15 mouse cellular contexts compared by ENCODE assay signal in the genomic region with DNA sequence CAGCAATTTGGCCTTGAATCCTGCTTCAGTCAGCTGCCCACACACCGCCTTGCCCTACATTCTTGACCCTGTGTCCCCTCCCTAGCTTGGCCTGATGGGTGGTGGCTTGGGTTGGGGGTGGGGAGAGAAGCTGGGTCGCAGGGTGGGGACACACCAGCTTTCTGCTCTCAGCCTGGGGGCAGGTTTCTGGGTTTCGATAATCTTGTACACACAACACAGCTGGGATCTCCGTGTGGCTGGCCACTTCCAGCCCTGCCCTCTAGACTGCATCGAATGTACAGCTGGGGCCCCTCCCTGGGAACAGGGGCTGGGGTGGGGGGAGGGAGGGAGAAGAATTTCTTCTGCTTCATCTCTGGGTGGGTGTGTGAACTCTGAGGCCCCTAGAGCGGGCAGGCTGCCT. TPM values are rescaled to one million over a fixed set of nuclear protein-coding genes. Genes with fewer than 3 reads are reported as not detected.
A peak's percentile ranks its signal among the peaks of the same experiment; 100 is the strongest.
DNase-seq lines count a peak whose midpoint lies in the region; ATAC-seq lines count a peak whose summit lies in the region.
"Had no signal": no experiment of that assay in that cellular context is flagged by ENCODE, and none has a peak within 500 bp of the region (broad histone marks: within the 10 kb centered on the region; RNA-seq: fewer than 3 reads in every experiment).

No protein-coding gene starts in this region.

- H3K9ac ChIP-seq in heart, embryonic 11.5 days (ENCODE audit: low read depth, low read length): no peak overlapping the region
- H3K9ac ChIP-seq in lung, embryonic 16.5 days (ENCODE audit: low read length): 0 out of 2 replicates have a peak overlapping the region, but pooled peaks have one; percentile 18
- H3K9ac ChIP-seq: embryonic facial prominence, embryonic 12.5 days; liver, embryonic 14.5 days; neural tube, embryonic 12.5 days had no signal

- no peak for DNase-seq in heart, postnatal 36 days
- no peak for DNase-seq in lung, postnatal 36 days
- no peak for DNase-seq in limb, embryonic 10.5 days (ENCODE audit: low spot score)
- DNase-seq in layer of hippocampus, adult 9-11 months: no peak
- no peak for DNase-seq in frontal cortex, adult 2 months (ENCODE audit: extremely low spot score in 1 of 2, low spot score in 1 of 2)
- no peak for DNase-seq in right cerebral cortex, postnatal 14 days
- DNase-seq: cerebellum, adult 9-11 months; kidney, postnatal 14 days had no signal

- H3K27ac ChIP-seq in heart, embryonic 11.5 days (ENCODE audit: low read depth, low read length): 0 out of 2 replicates have a peak overlapping the region, but pooled peaks have one; percentile 15
- peak overlapping the region; percentile 45; the same call in 1 of the 2 replicates for H3K27ac ChIP-seq in lung, embryonic 16.5 days (ENCODE audit: low read length)
- H3K27ac ChIP-seq in limb, embryonic 10.5 days: peak overlapping the region; percentile 53
- H3K27ac ChIP-seq: embryonic facial prominence, embryonic 12.5 days; left cerebral cortex, adult 2 months; liver, embryonic 14.5 days; neural tube, embryonic 12.5 days had no signal

- 32% methylated on average over 6 of the region's 6 CpGs for WGBS in heart, embryonic 11.5 days (ENCODE audit: insufficient replicate concordance)
- 18% methylated on average over 6 of the region's 6 CpGs for WGBS in lung, embryonic 16.5 days
- WGBS in limb, embryonic 10.5 days: 61% methylated on average over 6 of the region's 6 CpGs

- peaks cover 1% of the 10 kb centered on the region for H3K27me3 ChIP-seq in heart, embryonic 11.5 days (ENCODE audit: control insufficient read depth, insufficient read depth, low read length)
- peaks cover under 1% of the 10 kb centered on the region; the same call in 1 of the 2 replicates for H3K27me3 ChIP-seq in lung, embryonic 16.5 days (ENCODE audit: control insufficient read depth, insufficient read depth, low read depth, low read length)
- H3K27me3 ChIP-seq in limb, embryonic 10.5 days (ENCODE audit: low read depth, poor library complexity, severe bottlenecking): peaks cover 9% of the 10 kb centered on the region

- H3K36me3 ChIP-seq in heart, embryonic 11.5 days (ENCODE audit: control insufficient read depth, insufficient read depth, low read length): no peaks in the 10 kb centered on the region
- no peaks in the 10 kb centered on the region for H3K36me3 ChIP-seq in lung, embryonic 16.5 days (ENCODE audit: control insufficient read depth, insufficient read depth, low read length)
- H3K36me3 ChIP-seq in limb, embryonic 10.5 days: no peaks in the 10 kb centered on the region
- H3K36me3 ChIP-seq: embryonic facial prominence, embryonic 12.5 days; neural tube, embryonic 12.5 days had no signal

- ATAC-seq in heart, embryonic 11.5 days (replicated peaks; ENCODE audit: insufficient number of reproducible peaks, low FRiP score, low TSS enrichment): no peak; the same call in 1 of the 2 replicates
- ATAC-seq in lung, embryonic 16.5 days (ENCODE audit: low read depth): peak; percentile 69

- intact Hi-C loops in heart, postnatal 36 days (cut with DNase I): no loop called here

- peaks cover 15% of the 10 kb centered on the region for H3K4me1 ChIP-seq in heart, embryonic 11.5 days (ENCODE audit: control insufficient read depth, insufficient read depth, low read length)
- peaks cover 25% of the 10 kb centered on the region for H3K4me1 ChIP-seq in lung, embryonic 16.5 days (replicated peaks; ENCODE audit: control insufficient read depth, insufficient read depth, low read length)
- H3K4me1 ChIP-seq in limb, embryonic 10.5 days: peaks cover 31% of the 10 kb centered on the region
- H3K4me1 ChIP-seq: neural tube, embryonic 12.5 days had no signal

- H3K4me3 ChIP-seq in heart, embryonic 11.5 days (ENCODE audit: low read depth, low read length): no peak overlapping the region
- H3K4me3 ChIP-seq in lung, embryonic 16.5 days (ENCODE audit: low read length): no peak overlapping the region
- no peak overlapping the region for H3K4me3 ChIP-seq in limb, embryonic 10.5 days
- H3K4me3 ChIP-seq: embryonic facial prominence, embryonic 12.5 days; left cerebral cortex, adult 2 months; neural tube, embryonic 12.5 days had no signal

- H3K9me3 ChIP-seq in heart, embryonic 11.5 days (replicated peaks; ENCODE audit: control insufficient read depth, low read length): no peaks in the 10 kb centered on the region
- 0 out of 2 replicates have a peak, but pooled peaks cover 3% of the 10 kb centered on the region for H3K9me3 ChIP-seq in lung, embryonic 16.5 days (ENCODE audit: control insufficient read depth, low read length)
- H3K9me3 ChIP-seq in limb, embryonic 10.5 days (replicated peaks): no peaks in the 10 kb centered on the region
- H3K9me3 ChIP-seq: embryonic facial prominence, embryonic 12.5 days; neural tube, embryonic 12.5 days had no signal

- no peak overlapping the region for H3K4me2 ChIP-seq in heart, embryonic 11.5 days
- no peak overlapping the region for H3K4me2 ChIP-seq in lung, embryonic 16.5 days (ENCODE audit: low read depth, low read length)
- H3K4me2 ChIP-seq: embryonic facial prominence, embryonic 12.5 days; midbrain, embryonic 11.5 days; neural tube, embryonic 12.5 days had no signal

RNA-seq across cellular contexts. Expression of a gene that starts 6.6 kb away (rescaled TPM):
- polyA plus RNA-seq in heart, embryonic 11.5 days (2014; fragmentation: Nextera tagmentation; extraction: Ambion mirVana): 2.1 and 2.2 TPM in 2 replicates
- total RNA-seq in heart, postnatal 36 days (2021): 1 to 10 TPM; 5.3 to 6.7 TPM
- polyA plus RNA-seq in lung, embryonic 16.5 days (2015; fragmentation: Nextera tagmentation; extraction: Ambion mirVana): 6.1 TPM in 2 replicates
- polyA plus RNA-seq in limb, embryonic 10.5 days (2016; fragmentation: Nextera tagmentation; extraction: Ambion mirVana): 4.3 and 4.8 TPM in 2 replicates
- 3.8 and 4.2 TPM in 2 replicates for polyA plus RNA-seq in frontal cortex, adult 2 months (2012; rRNA removed)

RNA-seq across cellular contexts. Expression of a gene that starts 34.9 kb away (rescaled TPM):
- polyA plus RNA-seq in heart, embryonic 11.5 days (2014; fragmentation: Nextera tagmentation; extraction: Ambion mirVana): 11.0 and 11.4 TPM in 2 replicates
- 10 to 100 TPM; 20.0 to 21.2 TPM for total RNA-seq in heart, postnatal 36 days (2021)
- polyA plus RNA-seq in lung, embryonic 16.5 days (2015; fragmentation: Nextera tagmentation; extraction: Ambion mirVana): 7.8 and 8.1 TPM in 2 replicates
- 3.7 and 4.6 TPM in 2 replicates for polyA plus RNA-seq in limb, embryonic 10.5 days (2016; fragmentation: Nextera tagmentation; extraction: Ambion mirVana)
- polyA plus RNA-seq in frontal cortex, adult 2 months (2012; rRNA removed): 17.9 and 19.4 TPM in 2 replicates
